Mouse (Mus musculus) midbrain, embryonic 16.5 days (tissue): ENCODE data around the gene Olfr125. TPM values are rescaled to one million over a fixed set of nuclear protein-coding genes. Genes with fewer than 3 reads are reported as not detected.

ENCODE experiments used
- ATAC-seq: fragments of 200-750 bp; cut with Nextera tagmentation; 2 replicates; pipeline ENCODE4 v1.8.0; 2017; ENCODE audit warnings: moderate TSS enrichment
- H3K27ac ChIP-seq: fragments of 300-500 bp; sonication (generic); 2 replicates; pipeline ENCODE4 v1.5.1; 2014; ENCODE audit warnings: mild to moderate bottlenecking, low read length, mixed read lengths
- H3K27me3 ChIP-seq: fragments of 300-500 bp; sonication (generic); 2 replicates; pipeline ENCODE4 v1.6.1; 2014; ENCODE audit warnings: low read depth, low read length, mixed read lengths; ENCODE audit not compliant: control insufficient read depth, insufficient read depth
- H3K36me3 ChIP-seq: fragments of 300-500 bp; sonication (generic); 2 replicates; pipeline ENCODE4 v1.6.1; 2014; ENCODE audit warnings: mild to moderate bottlenecking, low read length, moderate library complexity, mixed read lengths; ENCODE audit not compliant: control insufficient read depth, insufficient read depth
- H3K4me1 ChIP-seq: fragments of 300-500 bp; sonication (generic); 2 replicates; pipeline ENCODE4 v1.6.1; 2014; ENCODE audit warnings: mild to moderate bottlenecking, low read length, mixed read lengths; ENCODE audit not compliant: control insufficient read depth, insufficient read depth
- H3K4me2 ChIP-seq: fragments of 300-500 bp; sonication (generic); 2 replicates; pipeline ENCODE4 v1.6.1; 2014; ENCODE audit warnings: mild to moderate bottlenecking, low read length, mixed read lengths
- H3K4me3 ChIP-seq: fragments of 300-500 bp; sonication (generic); 2 replicates; pipeline ENCODE4 v1.5.1; 2014; ENCODE audit warnings: low read depth, mild to moderate bottlenecking, low read length, moderate library complexity, mixed read lengths
- H3K9ac ChIP-seq: fragments of 300-500 bp; sonication (generic); 2 replicates; pipeline ENCODE4 v1.6.1; 2014; ENCODE audit warnings: low read depth, low read length, mixed read lengths
- H3K9me3 ChIP-seq: fragments of 300-500 bp; sonication (generic); replicated peaks from 2 replicates; pipeline ENCODE4 v1.6.1; 2014; ENCODE audit warnings: mild to moderate bottlenecking, low read length, mixed read lengths; ENCODE audit not compliant: control insufficient read depth, poor library complexity, severe bottlenecking
- WGBS: fragments of 180-500 bp; shearing (Covaris S2); extraction: QIAGEN DNeasy Blood & Tissue Kit; methylation state at CpG from one replicate; pipeline ENCODE4 v1.1.7; 2014; 5-methylcytosine and 5-hydroxymethylcytosine counted together
- polyA plus RNA-seq: library from polyadenylated mRNA; unstranded; fragments of >200 nt; fragmentation: Nextera tagmentation; extraction: Ambion mirVana; gene quantifications from 2 replicates; pipeline ENCODE4 v1.2.1, GENCODE M21; 2015

The Olfr125 gene
- not detected in 2 replicates for polyA plus RNA-seq

- Histone ChIP-seq H3K27me3 (no peaks in the 10 kb centered on the region), H3K4me2 (no peak within 1 kb of the TSS), H3K9ac (no peak within 1 kb of the TSS), H3K4me3 (no peak within 1 kb of the TSS), H3K9me3 (no peaks in the 10 kb centered on the region), H3K36me3 (no peaks in the 10 kb centered on the region), H3K27ac (no peak within 1 kb of the TSS), H3K4me1 (no peaks in the 10 kb centered on the region)
- ATAC-seq: no peak
Measured at GRCm38 (mm10) chr17:37832649-37833048, at the start of gene Olfr125. Gene Olfr125, plus strand, starts transcription at chr17:37832949.

- H3K4me3 ChIP-seq: no peak within 1 kb of the TSS
- H3K27me3 ChIP-seq: no peaks in the 10 kb centered on the region
- H3K9me3 ChIP-seq: no peaks in the 10 kb centered on the region
- H3K4me2 ChIP-seq: no peak within 1 kb of the TSS
- H3K4me1 ChIP-seq: no peaks in the 10 kb centered on the region
- H3K27ac ChIP-seq: no peak within 1 kb of the TSS
- no peak within 1 kb of the TSS for H3K9ac ChIP-seq
- no peak for ATAC-seq
- H3K36me3 ChIP-seq: no peaks in the 10 kb centered on the region
- WGBS: 96% methylated on average over 2 of the region's 2 CpGs
Measured at GRCm38 (mm10) chr17:37793229-37793628, 39.5 kb upstream of the Olfr125 start, which contains the start of gene Olfr123. Gene Olfr123, plus strand, starts transcription at chr17:37793529.

GRCm38 (mm10) chr17:37799588-37799987, 33.2 kb upstream of the Olfr125 start, which contains the start of gene Olfr124:
Gene Olfr124, plus strand, starts transcription at chr17:37799888.
- H3K4me2 ChIP-seq: no peak within 1 kb of the TSS
- H3K36me3 ChIP-seq: no peaks in the 10 kb centered on the region
- H3K27me3 ChIP-seq: no peaks in the 10 kb centered on the region
- H3K4me3 ChIP-seq: no peak within 1 kb of the TSS
- no peaks in the 10 kb centered on the region for H3K4me1 ChIP-seq
- WGBS: 89% methylated on average over 3 of the region's 3 CpGs
- no peak for ATAC-seq
- no peak within 1 kb of the TSS for H3K27ac ChIP-seq
- H3K9ac ChIP-seq: no peak within 1 kb of the TSS
- no peaks in the 10 kb centered on the region for H3K9me3 ChIP-seq

GRCm38 (mm10) chr17:37847183-37847582, 14.4 kb downstream of the Olfr125 start, which contains the start of gene Olfr126:
Gene Olfr126, plus strand, starts transcription at chr17:37847483.
- Histone ChIP-seq H3K27ac (no peak within 1 kb of the TSS), H3K27me3 (no peaks in the 10 kb centered on the region), H3K4me3 (no peak within 1 kb of the TSS), H3K9me3 (no peaks in the 10 kb centered on the region), H3K36me3 (no peaks in the 10 kb centered on the region), H3K9ac (no peak within 1 kb of the TSS), H3K4me1 (no peaks in the 10 kb centered on the region), H3K4me2 (no peak within 1 kb of the TSS)
- ATAC-seq: no peak

- H3K4me1 ChIP-seq: no peaks in the 10 kb centered on the region
- H3K4me2 ChIP-seq: no peak overlapping the region
- no peak overlapping the region for H3K9ac ChIP-seq
- H3K36me3 ChIP-seq: no peaks in the 10 kb centered on the region
- 72% methylated on average over 2 of the region's 2 CpGs for WGBS
- ATAC-seq: no peak
- no peaks in the 10 kb centered on the region for H3K9me3 ChIP-seq
- no peak overlapping the region for H3K4me3 ChIP-seq
- H3K27ac ChIP-seq: no peak overlapping the region
- H3K27me3 ChIP-seq: no peaks in the 10 kb centered on the region
Measured at GRCm38 (mm10) chr17:37863901-37864300, 31.2 kb downstream of the Olfr125 start.

- H3K27ac ChIP-seq: no peak overlapping the region
- H3K9me3 ChIP-seq: no peaks in the 10 kb centered on the region
- no peaks in the 10 kb centered on the region for H3K4me1 ChIP-seq
- H3K4me3 ChIP-seq: no peak overlapping the region
- no peaks in the 10 kb centered on the region for H3K36me3 ChIP-seq
- no peaks in the 10 kb centered on the region for H3K27me3 ChIP-seq
- no peak overlapping the region for H3K4me2 ChIP-seq
- no peak overlapping the region for H3K9ac ChIP-seq
- no peak for ATAC-seq
- WGBS: 20% methylated on average over 8 of the region's 8 CpGs
Measured at GRCm38 (mm10) chr17:37869676-37870205, 37.0 kb downstream of the Olfr125 start.

- ATAC-seq: no peak
Measured at GRCm38 (mm10) chr17:37873830-37874229, 41.1 kb downstream of the Olfr125 start.

More at GRCm38 (mm10) chr17:37873830-37874229, 41.1 kb downstream of the Olfr125 start:
- H3K4me1 ChIP-seq: no peaks in the 10 kb centered on the region
- no peak overlapping the region for H3K27ac ChIP-seq
- H3K27me3 ChIP-seq: no peaks in the 10 kb centered on the region
- no peaks in the 10 kb centered on the region for H3K36me3 ChIP-seq
- no peak overlapping the region for H3K4me2 ChIP-seq
- no peak overlapping the region for H3K4me3 ChIP-seq
- H3K9ac ChIP-seq: no peak overlapping the region
- H3K9me3 ChIP-seq: no peaks in the 10 kb centered on the region
- 81% methylated on average over 3 of the region's 3 CpGs for WGBS

Other genes starting within 250 kb of the Olfr125 start
- gene Olfr114, start 240.2 kb upstream of the Olfr125 start, polyA plus RNA-seq: not detected in 2 replicates
- not detected in 2 replicates for gene Olfr115, start 205.8 kb upstream of the Olfr125 start, polyA plus RNA-seq
- not detected in 2 replicates for gene Olfr116, start 205.8 kb upstream of the Olfr125 start, polyA plus RNA-seq
- not detected in 2 replicates for gene Olfr117, start 169.2 kb upstream of the Olfr125 start, polyA plus RNA-seq
- not detected in 2 replicates for gene Olfr118, start 166.0 kb upstream of the Olfr125 start, polyA plus RNA-seq
- gene Olfr119, start 136.4 kb upstream of the Olfr125 start, polyA plus RNA-seq: not detected in 2 replicates
- gene Olfr120, start 111.1 kb upstream of the Olfr125 start, polyA plus RNA-seq: not detected in 2 replicates
- not detected in 2 replicates for gene Olfr121, start 84.1 kb upstream of the Olfr125 start, polyA plus RNA-seq
- gene Olfr122, start 64.3 kb upstream of the Olfr125 start, polyA plus RNA-seq: not detected in 2 replicates
- not detected in 2 replicates for gene Olfr123, start 39.4 kb upstream of the Olfr125 start, polyA plus RNA-seq
- not detected in 2 replicates for gene Olfr124, start 33.1 kb upstream of the Olfr125 start, polyA plus RNA-seq
- not detected in 2 replicates for gene Olfr126, start 14.5 kb downstream of the Olfr125 start, polyA plus RNA-seq
- gene Olfr127, start 67.5 kb downstream of the Olfr125 start, polyA plus RNA-seq: not detected in 2 replicates
- not detected in 2 replicates for gene Olfr128, start 87.6 kb downstream of the Olfr125 start, polyA plus RNA-seq
- not detected in 2 replicates for gene Olfr761, start 120.1 kb downstream of the Olfr125 start, polyA plus RNA-seq
- gene Olfr129, start 227.1 kb downstream of the Olfr125 start, polyA plus RNA-seq: not detected in 2 replicates
- not detected in 2 replicates for gene Olfr130, start 231.0 kb downstream of the Olfr125 start, polyA plus RNA-seq